Mouse (Mus musculus) hindbrain, embryonic 15.5 days (tissue): ENCODE results near the gene Pla2g4b. TPM values are rescaled to one million over a fixed set of nuclear protein-coding genes. Genes with fewer than 3 reads are reported as not detected.
A peak's percentile ranks its signal among the peaks of the same experiment; 100 is the strongest.

Experiments used
- ATAC-seq: fragments of 200-750 bp; cut with Nextera tagmentation; 2 replicates; pipeline ENCODE4 v1.8.0; 2017; ENCODE audit warnings: low read depth, moderate number of reproducible peaks, moderate TSS enrichment; ENCODE audit not compliant: low FRiP score
- H3K27ac ChIP-seq: fragments of 300-500 bp; sonication (generic); replicated peaks from 2 replicates; pipeline ENCODE4 v1.5.1; 2015; ENCODE audit warnings: mild to moderate bottlenecking, inconsistent platforms
- H3K27me3 ChIP-seq: fragments of 300-500 bp; sonication (generic); 2 replicates; pipeline ENCODE4 v1.6.1; 2015; ENCODE audit warnings: control low read depth, inconsistent platforms
- H3K36me3 ChIP-seq: fragments of 300-500 bp; sonication (generic); 2 replicates; pipeline ENCODE4 v1.6.1; 2015; ENCODE audit warnings: control low read depth, inconsistent platforms
- H3K4me1 ChIP-seq: fragments of 300-500 bp; sonication (generic); replicated peaks from 2 replicates; pipeline ENCODE4 v1.6.1; 2015; ENCODE audit warnings: control low read depth, inconsistent platforms
- H3K4me2 ChIP-seq: fragments of 300-500 bp; sonication (generic); 2 replicates; pipeline ENCODE4 v1.6.1; 2015; ENCODE audit warnings: moderate library complexity, mild to moderate bottlenecking, inconsistent platforms
- H3K4me3 ChIP-seq: fragments of 300-500 bp; sonication (generic); 2 replicates; pipeline ENCODE4 v1.5.1; 2015; ENCODE audit warnings: mild to moderate bottlenecking, inconsistent platforms
- H3K9ac ChIP-seq: fragments of 300-500 bp; sonication (generic); 2 replicates; pipeline ENCODE4 v1.6.1; 2015; ENCODE audit warnings: inconsistent platforms
- H3K9me3 ChIP-seq: fragments of 300-500 bp; sonication (generic); 2 replicates; pipeline ENCODE4 v1.6.1; 2016; ENCODE audit warnings: control low read depth, inconsistent platforms
- WGBS: fragments of 180-500 bp; shearing (Covaris S2); methylation state at CpG from one replicate; pipeline ENCODE4 v1.1.7; 2015; 5-methylcytosine and 5-hydroxymethylcytosine counted together
- microRNA-seq: library from miRNA; unstranded; fragments of <30 nt; microRNA quantifications from one replicate; pipeline ENCODE4, GENCODE M21; 2016
- polyA plus RNA-seq: library from polyadenylated mRNA; unstranded; fragments of >200 nt; fragmentation: Nextera tagmentation; extraction: Ambion mirVana; gene quantifications from 2 replicates; pipeline ENCODE4 v1.2.1, GENCODE M21; 2015

Pla2g4b gene
- polyA plus RNA-seq, 1 experiment from 2014 or later, result 3.6 TPM

DNA sequence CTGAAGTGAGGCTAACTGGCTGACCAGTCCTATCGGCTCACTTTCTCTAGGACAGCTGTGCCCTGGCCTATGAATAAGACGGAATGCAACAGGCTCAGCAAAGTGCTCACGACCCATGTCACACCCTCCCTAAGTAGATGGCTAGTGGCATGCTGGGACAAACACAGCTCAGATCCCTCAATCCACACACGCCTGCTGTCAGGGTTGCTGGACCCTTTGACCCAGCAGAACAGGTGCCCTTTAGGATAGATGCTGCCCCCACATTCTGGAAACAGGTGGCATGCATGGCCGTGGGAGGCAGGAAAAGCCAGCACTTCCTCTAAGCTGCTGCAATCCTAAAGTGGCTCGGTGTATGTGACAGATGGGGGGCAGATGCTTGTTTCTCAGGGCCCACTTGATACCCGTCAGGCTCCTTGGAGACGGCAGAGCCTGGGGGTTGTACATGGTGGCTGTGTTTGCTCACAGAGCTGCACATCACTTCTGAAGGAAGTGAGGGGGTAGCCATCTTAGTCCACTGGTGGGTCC lies 36.3 kb downstream of the Pla2g4b start:
- WGBS, result 65% methylated on average over 8 of the region's 8 CpGs
- no peak for ATAC-seq
- Histone ChIP-seq H3K36me3 (no peaks in the 10 kb centered on the region), H3K4me2 (no peak overlapping the region), H3K9me3 (no peaks in the 10 kb centered on the region), H3K27ac (no peak overlapping the region), H3K4me1 (0 out of 2 replicates have a peak, but pooled peaks cover 7% of the 10 kb centered on the region), H3K27me3 (peaks cover under 1% of the 10 kb centered on the region; the same call in 1 of the 2 replicates), H3K9ac (no peak overlapping the region), H3K4me3 (no peak overlapping the region)

DNA sequence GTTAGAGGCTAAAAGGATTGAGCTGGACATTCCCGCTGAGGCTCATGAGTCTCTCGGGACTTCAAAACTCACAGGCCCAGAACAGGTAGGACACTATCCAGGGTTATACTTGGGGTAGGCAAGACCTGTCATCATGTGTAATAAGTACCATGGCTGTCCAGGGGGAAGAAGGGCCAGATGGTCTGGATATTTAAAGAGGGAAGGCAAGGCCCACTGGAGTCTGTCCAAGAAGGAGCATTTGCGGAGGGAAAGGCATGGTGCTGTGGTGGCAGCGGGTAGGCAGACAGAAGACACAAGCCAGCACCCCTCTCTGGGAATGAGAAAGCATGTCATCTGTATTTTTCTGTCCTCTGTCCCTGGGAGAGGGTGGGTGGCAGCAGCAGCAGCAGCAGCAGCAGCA lies 40.9 kb downstream of the Pla2g4b start:
- Histone ChIP-seq H3K4me3 (no peak overlapping the region), H3K9ac (no peak overlapping the region), H3K36me3 (no peaks in the 10 kb centered on the region), H3K4me1 (peaks cover 12% of the 10 kb centered on the region), H3K9me3 (no peaks in the 10 kb centered on the region), H3K27me3 (peaks cover 24% of the 10 kb centered on the region), H3K27ac (no peak overlapping the region), H3K4me2 (no peak overlapping the region)
- no peak for ATAC-seq
- WGBS, result 88% methylated on average over 4 of the region's 4 CpGs

DNA sequence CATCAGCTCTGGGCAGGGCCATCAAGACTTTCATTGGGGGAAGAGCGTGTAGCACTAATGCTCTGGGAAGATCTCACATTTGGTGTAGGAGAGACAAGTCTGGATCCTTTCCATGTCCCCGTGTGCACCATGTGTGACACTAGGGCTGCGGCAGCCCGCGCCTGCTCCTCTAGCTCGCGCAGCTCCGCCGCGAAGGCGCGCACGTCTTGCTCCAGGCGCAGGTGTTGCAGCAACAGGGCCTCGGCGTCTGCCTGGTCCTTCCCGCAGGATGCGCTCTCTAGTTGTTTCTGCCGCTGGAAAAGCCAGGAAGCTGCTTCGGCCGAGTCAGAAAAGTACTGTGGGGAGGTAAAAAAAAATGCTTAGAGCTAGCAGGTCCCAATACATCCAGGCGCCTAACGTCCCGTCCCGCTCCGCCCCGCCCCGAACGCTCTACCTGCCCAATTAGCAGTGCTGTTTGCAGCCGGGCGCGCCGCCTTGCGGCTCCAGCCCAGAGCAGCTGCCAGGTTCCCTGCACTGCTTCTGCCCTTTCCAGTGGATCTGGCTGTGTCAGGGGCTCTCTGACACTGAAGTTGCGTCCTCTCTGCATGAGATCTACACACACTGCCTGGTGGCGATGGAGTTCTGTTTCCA lies 43.0 kb downstream of the Pla2g4b start:
- 2% methylated on average over 36 of the region's 36 CpGs for WGBS
- peaks cover 24% of the 10 kb centered on the region for H3K27me3 ChIP-seq
- H3K9me3 ChIP-seq, result no peaks in the 10 kb centered on the region
- H3K9ac ChIP-seq, result peak overlapping the region; percentile 36
- H3K4me3 ChIP-seq, result peak overlapping the region; percentile 44
- peak; percentile 80; the same call in 1 of the 2 replicates for ATAC-seq
- H3K4me1 ChIP-seq, result peaks cover 10% of the 10 kb centered on the region
- H3K27ac ChIP-seq, result no peak overlapping the region
- no peaks in the 10 kb centered on the region for H3K36me3 ChIP-seq
- H3K4me2 ChIP-seq, result peak overlapping the region; percentile 74

DNA sequence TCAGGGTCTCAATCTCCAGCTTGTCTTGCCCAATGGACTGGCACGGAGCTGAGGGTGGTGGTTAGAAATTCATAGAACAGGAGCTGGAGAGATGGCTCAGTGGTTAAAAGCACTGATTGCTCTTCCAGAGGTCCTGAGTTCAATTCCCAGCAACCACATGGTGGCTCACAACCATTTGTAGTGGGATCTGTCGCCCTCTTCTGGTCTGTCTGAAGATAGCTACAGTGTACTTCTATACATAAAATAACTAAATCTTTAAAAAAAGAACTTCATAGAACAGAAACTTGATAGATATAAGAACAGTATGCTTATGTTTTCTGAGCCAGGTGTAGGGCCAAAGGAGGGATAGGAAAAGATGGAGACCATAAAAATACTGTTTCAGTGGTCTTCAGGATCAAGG lies 49.2 kb downstream of the Pla2g4b start:
- 0 out of 2 replicates have a peak, but pooled peaks cover under 1% of the 10 kb centered on the region for H3K27me3 ChIP-seq
- no peaks in the 10 kb centered on the region for H3K4me1 ChIP-seq
- WGBS, result 69% methylated on average over 2 of the region's 2 CpGs
- H3K4me3 ChIP-seq, result no peak overlapping the region
- ATAC-seq, result no peak
- H3K9ac ChIP-seq, result no peak overlapping the region
- H3K27ac ChIP-seq, result no peak overlapping the region
- H3K4me2 ChIP-seq, result no peak overlapping the region
- H3K9me3 ChIP-seq, result no peaks in the 10 kb centered on the region
- no peaks in the 10 kb centered on the region for H3K36me3 ChIP-seq

DNA sequence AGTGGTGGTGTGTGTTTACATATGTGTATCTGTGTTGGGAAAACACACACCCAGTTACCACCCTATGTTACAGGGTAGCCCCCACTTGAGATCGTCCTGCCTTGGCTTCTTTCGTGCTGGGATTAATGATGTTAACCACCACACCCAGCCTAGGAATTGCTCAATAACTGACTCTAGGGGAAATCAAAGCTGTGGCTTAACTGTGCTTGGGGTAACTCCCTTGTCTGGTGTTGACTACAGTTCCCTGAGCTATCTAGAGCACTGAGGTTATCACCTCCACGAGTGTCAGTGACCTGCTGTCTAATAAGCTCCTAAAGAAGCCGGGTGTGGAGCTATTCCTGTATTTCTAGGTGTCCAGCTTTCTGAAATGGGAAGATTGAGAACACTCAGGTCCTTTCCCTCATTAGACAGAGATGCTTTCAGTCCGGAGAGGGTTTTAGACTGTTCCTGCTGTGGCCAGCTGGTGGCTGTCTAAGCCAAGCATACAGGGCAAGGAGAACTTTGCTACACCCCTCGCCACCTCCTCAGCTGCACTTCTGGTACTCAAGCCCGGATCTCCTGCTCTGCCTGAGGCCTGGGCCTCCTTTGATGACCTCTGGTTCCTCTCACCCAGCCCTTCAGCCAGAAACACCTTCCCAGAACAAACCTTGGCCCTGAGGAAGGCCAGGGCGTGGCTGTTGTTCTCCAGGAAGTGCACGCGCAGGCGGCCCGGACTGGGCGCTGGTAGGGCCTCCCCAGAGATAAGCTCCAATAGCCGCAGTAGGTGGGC lies 51.6 kb downstream of the Pla2g4b start:
- H3K27me3 ChIP-seq, result no peaks in the 10 kb centered on the region
- H3K4me2 ChIP-seq, result no peak overlapping the region
- H3K4me3 ChIP-seq, result no peak overlapping the region
- no peaks in the 10 kb centered on the region for H3K36me3 ChIP-seq
- H3K9me3 ChIP-seq, result no peaks in the 10 kb centered on the region
- no peaks in the 10 kb centered on the region for H3K4me1 ChIP-seq
- ATAC-seq, result no peak
- 89% methylated on average over 14 of the region's 14 CpGs for WGBS
- no peak overlapping the region for H3K27ac ChIP-seq
- H3K9ac ChIP-seq, result no peak overlapping the region

DNA sequence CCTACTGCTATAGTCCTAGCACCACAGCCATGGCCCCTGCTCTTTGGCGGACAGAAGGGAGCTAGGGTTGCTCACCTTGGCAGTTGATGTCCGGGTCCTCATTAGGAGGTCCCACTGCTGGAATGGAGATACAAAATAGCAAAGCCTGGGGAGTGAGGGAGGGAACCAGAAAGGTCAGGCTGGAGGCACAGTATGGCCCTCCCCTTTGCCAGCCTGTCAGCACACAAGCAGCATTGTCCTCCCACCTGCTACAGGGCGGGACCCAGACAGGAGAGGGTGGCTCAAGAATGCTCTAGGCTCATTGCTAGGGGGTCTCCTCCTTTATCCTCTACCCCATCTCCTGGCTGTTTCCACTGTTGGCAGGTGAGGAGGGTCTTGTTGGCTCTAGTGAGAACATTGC lies 52.8 kb downstream of the Pla2g4b start:
- H3K27ac ChIP-seq, result no peak overlapping the region
- H3K4me3 ChIP-seq, result no peak overlapping the region
- H3K9me3 ChIP-seq, result no peaks in the 10 kb centered on the region
- ATAC-seq, result no peak
- H3K4me2 ChIP-seq, result no peak overlapping the region
- H3K9ac ChIP-seq, result no peak overlapping the region
- WGBS, result 88% methylated on average over 3 of the region's 3 CpGs
- no peaks in the 10 kb centered on the region for H3K36me3 ChIP-seq
- H3K27me3 ChIP-seq, result no peaks in the 10 kb centered on the region
- H3K4me1 ChIP-seq, result no peaks in the 10 kb centered on the region

DNA sequence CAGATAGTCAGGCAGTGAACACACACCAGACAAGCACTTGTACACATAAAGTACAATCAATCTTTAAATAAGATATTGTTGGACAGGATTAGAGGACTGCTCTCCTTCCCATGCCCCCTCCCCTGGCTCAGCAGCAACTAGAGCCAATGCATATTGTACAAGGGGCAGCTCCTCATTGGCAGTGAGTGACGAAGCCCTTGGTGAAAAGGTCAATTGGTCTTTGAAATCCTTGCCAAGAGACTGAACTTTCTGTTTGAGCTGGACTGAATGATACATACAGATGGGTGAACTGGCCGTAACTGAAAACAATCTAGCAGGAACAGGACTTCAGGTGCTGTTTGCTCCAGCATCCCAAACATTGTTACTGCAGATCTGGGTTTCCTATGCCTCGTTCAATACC lies 54.2 kb downstream of the Pla2g4b start:
- 80% methylated on average over 3 of the region's 3 CpGs for WGBS
- no peak overlapping the region for H3K9ac ChIP-seq
- H3K36me3 ChIP-seq, result no peaks in the 10 kb centered on the region
- H3K4me2 ChIP-seq, result no peak overlapping the region
- H3K27me3 ChIP-seq, result no peaks in the 10 kb centered on the region
- no peak for ATAC-seq
- no peaks in the 10 kb centered on the region for H3K9me3 ChIP-seq
- H3K4me3 ChIP-seq, result no peak overlapping the region
- H3K27ac ChIP-seq, result no peak overlapping the region
- H3K4me1 ChIP-seq, result no peaks in the 10 kb centered on the region

DNA sequence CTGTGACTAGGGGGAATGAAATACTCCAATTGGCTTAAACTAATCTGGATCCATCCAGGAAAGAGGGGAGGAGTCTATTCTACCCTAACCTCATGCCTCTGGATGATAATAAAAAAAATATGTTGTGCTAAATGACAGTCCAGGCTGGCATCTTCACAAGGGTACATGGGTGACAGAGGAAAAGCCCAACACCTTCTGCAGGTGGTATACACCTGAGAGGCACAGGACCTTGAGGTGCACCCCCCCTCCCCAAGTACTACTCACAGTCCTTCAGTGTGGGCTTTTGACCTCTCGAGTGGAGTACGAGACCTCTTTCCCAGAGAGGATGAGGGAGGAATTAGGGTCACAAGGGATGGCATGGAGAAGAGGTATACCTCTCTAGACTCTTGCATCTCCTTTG lies 54.7 kb downstream of the Pla2g4b start:
- 93% methylated on average over 2 of the region's 2 CpGs for WGBS
- no peaks in the 10 kb centered on the region for H3K9me3 ChIP-seq
- ATAC-seq, result no peak

DNA sequence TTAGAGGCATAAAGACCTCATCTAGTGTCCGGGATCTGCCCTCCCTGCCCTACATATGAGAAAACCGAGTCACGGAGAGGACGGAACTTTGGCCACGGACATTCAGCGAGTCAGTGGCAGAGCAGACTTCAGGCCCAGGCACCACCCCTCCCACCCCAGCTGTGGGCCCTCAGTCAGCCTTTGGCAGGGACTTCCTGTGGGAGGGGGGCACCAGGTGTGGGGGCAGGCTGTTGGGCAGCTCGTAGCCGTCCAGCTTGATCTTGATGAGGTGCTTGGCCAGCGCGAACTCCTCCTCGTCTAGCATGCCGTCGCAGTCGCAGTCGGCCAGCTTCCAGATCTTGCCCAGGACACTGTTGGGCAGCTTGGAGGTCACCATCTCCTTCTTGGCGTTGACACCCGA lies 57.8 kb downstream of the Pla2g4b start:
- Histone ChIP-seq H3K9ac (no peak overlapping the region), H3K27ac (no peak overlapping the region), H3K36me3 (no peaks in the 10 kb centered on the region), H3K9me3 (no peaks in the 10 kb centered on the region), H3K4me3 (no peak overlapping the region), H3K4me2 (no peak overlapping the region), H3K27me3 (no peaks in the 10 kb centered on the region), H3K4me1 (no peaks in the 10 kb centered on the region)
- ATAC-seq, result no peak
- WGBS, result 94% methylated on average over 17 of the region's 17 CpGs

More for the DNA sequence above, 54.7 kb downstream of the Pla2g4b start:
- Histone ChIP-seq H3K4me3 (no peak overlapping the region), H3K27me3 (no peaks in the 10 kb centered on the region), H3K9ac (no peak overlapping the region), H3K4me2 (no peak overlapping the region), H3K36me3 (no peaks in the 10 kb centered on the region), H3K27ac (no peak overlapping the region), H3K4me1 (no peaks in the 10 kb centered on the region)

Small RNAs within 50 kb of the gene (microRNA-seq; reads per million reads assigned to microRNA genes)
- not detected for gene Mir7665

Other genes with a start within 250 kb of the Pla2g4b start
- gene Rpap1, start 245.9 kb upstream of the Pla2g4b start, polyA plus RNA-seq, result 18.6 and 19.6 TPM in 2 replicates
- gene Tyro3, start 235.7 kb upstream of the Pla2g4b start, polyA plus RNA-seq, result 27.1 and 27.7 TPM in 2 replicates
- 23.9 and 24.3 TPM in 2 replicates for gene Mga, start 136.2 kb upstream of the Pla2g4b start, polyA plus RNA-seq
- 7.2 and 9.8 TPM in 2 replicates for gene Mapkbp1, start 60.7 kb upstream of the Pla2g4b start, polyA plus RNA-seq
- gene Jmjd7, start 5.9 kb upstream of the Pla2g4b start, polyA plus RNA-seq, result 18.2 and 19.5 TPM in 2 replicates
- 4.8 and 6.1 TPM in 2 replicates for gene Gm28042, start 5.9 kb upstream of the Pla2g4b start, polyA plus RNA-seq
- gene Ehd4, start 121.2 kb downstream of the Pla2g4b start, polyA plus RNA-seq, result 18.9 and 19.8 TPM in 2 replicates
- gene Pla2g4e, start 211.9 kb downstream of the Pla2g4b start, polyA plus RNA-seq, result 4.7 and 4.8 TPM in 2 replicates